Mouse (Mus musculus) CH12.LX (cell line): ENCODE measurements at regions not wholly inside any gene's neighbourhood (a gene's known extent, or its start where the extent isn't known, plus 50 kb on each side); places are given as distances from the start of the nearest gene placed in this dataset.
A peak's percentile ranks its signal among the peaks of the same experiment; 100 is the strongest.
"Not testable (repeated sequence)": the region's sequence is repeated elsewhere in the genome, so short reads cannot be mapped to it uniquely, and the experiment has no call there.

Experiments
- DNase-seq: peaks from one replicate; pipeline ENCODE4 v3.0.0-alpha.2; 2013; ENCODE audit errors: extremely low read depth
- H3K27ac ChIP-seq: 2 replicates; pipeline ENCODE4 v1.5.1; 2012; ENCODE audit warnings: low read depth, mild to moderate bottlenecking, control low read depth, moderate library complexity; ENCODE audit not compliant: insufficient read depth
- H3K27me3 ChIP-seq: replicated peaks from 2 replicates; pipeline ENCODE3; 2012; ENCODE audit warnings: inconsistent platforms
- H3K36me3 ChIP-seq, 2 experiments: replicated peaks in 1 of 2; 2 replicates each; pipeline versions ENCODE3 to v1.6.1; 2012; ENCODE audit warnings: inconsistent platforms in 1 of 2, low read length in 1 of 2, mild to moderate bottlenecking in 1 of 2, mixed read lengths in 1 of 2, moderate library complexity in 1 of 2; ENCODE audit not compliant: control insufficient read depth in 1 of 2, insufficient read depth in 1 of 2
- H3K4me1 ChIP-seq, 2 experiments: 2 replicates each; pipeline ENCODE4 v1.6.1; 2012; ENCODE audit warnings: inconsistent platforms in 1 of 2, moderate library complexity in 1 of 2; ENCODE audit not compliant: insufficient read depth in 2 of 2, control insufficient read depth in 1 of 2
- H3K4me2 ChIP-seq: 2 replicates; pipeline ENCODE4 v1.6.1; 2012; ENCODE audit warnings: low read depth, mild to moderate bottlenecking, control low read depth; ENCODE audit not compliant: poor library complexity, insufficient read depth, severe bottlenecking
- H3K4me3 ChIP-seq, 3 experiments: fragments of 150-350 bp in 1 of 3; sonication (generic) in 1 of 3; replicated peaks in 1 of 3; 2 replicates each; pipeline versions ENCODE3 to v1.5.1; 2011 to 2012; ENCODE audit warnings: low read depth in 2 of 3, low read length in 2 of 3, mild to moderate bottlenecking in 2 of 3, moderate library complexity in 2 of 3, control low read depth in 1 of 3, improper control_type of control experiment in 1 of 3, inconsistent platforms in 1 of 3, mixed read lengths in 1 of 3; ENCODE audit not compliant: poor library complexity in 1 of 3
- H3K79me2 ChIP-seq: replicated peaks from 2 replicates; pipeline ENCODE4 v1.6.1; 2012; ENCODE audit warnings: mild to moderate bottlenecking, moderate library complexity; ENCODE audit not compliant: control insufficient read depth, poor library complexity, insufficient read depth, severe bottlenecking; ENCODE audit errors: extremely low read depth
- H3K9ac ChIP-seq: 2 replicates; pipeline ENCODE4 v1.6.1; 2012; ENCODE audit warnings: low read depth, mild to moderate bottlenecking, control low read depth, moderate library complexity; ENCODE audit not compliant: insufficient read depth
- H3K9me3 ChIP-seq: replicated peaks from 2 replicates; pipeline ENCODE3; 2012; ENCODE audit warnings: low read length, inconsistent platforms, mixed read lengths
- CTCF ChIP-seq, 2 experiments: IDR thresholded peaks in 1 of 2; conservative IDR thresholded peaks in 1 of 2; 2 replicates each; pipeline ENCODE4 v1.5.1; 2011 to 2012; ENCODE audit warnings: low read depth in 2 of 2, low read length in 2 of 2, improper control_type of control experiment in 1 of 2, inconsistent platforms in 1 of 2, mild to moderate bottlenecking in 1 of 2, moderate library complexity in 1 of 2
- E2F4 ChIP-seq: IDR thresholded peaks from 2 replicates; pipeline ENCODE4 v1.6.1; 2011; ENCODE audit warnings: low read depth, low read length, improper control_type of control experiment; ENCODE audit not compliant: insufficient replicate concordance
- ETS1 ChIP-seq: conservative IDR thresholded peaks from 2 replicates; pipeline ENCODE4 v1.6.1; 2012; ENCODE audit warnings: low read depth, mild to moderate bottlenecking, inconsistent platforms, low read length, improper control_type of control experiment, moderate library complexity
- GABPA ChIP-seq: IDR thresholded peaks from 2 replicates; pipeline ENCODE4 v1.6.1; 2012; ENCODE audit warnings: low read depth, low read length, improper control_type of control experiment, inconsistent platforms; ENCODE audit not compliant: insufficient replicate concordance
- IRF4 ChIP-seq: IDR thresholded peaks from 2 replicates; pipeline ENCODE4 v1.6.1; 2014; ENCODE audit warnings: low read depth, mild to moderate bottlenecking, inconsistent platforms, low read length, improper control_type of control experiment
- JUN ChIP-seq: IDR thresholded peaks from 2 replicates; pipeline ENCODE4 v1.6.1; 2011; ENCODE audit warnings: low read depth, mild to moderate bottlenecking, low read length, improper control_type of control experiment, moderate library complexity; ENCODE audit not compliant: insufficient read depth
- JUND ChIP-seq: conservative IDR thresholded peaks from 2 replicates; pipeline ENCODE4 v1.6.1; 2011; ENCODE audit warnings: low read depth, low read length, improper control_type of control experiment
- KAT2A ChIP-seq: IDR thresholded peaks from 2 replicates; pipeline ENCODE4 v1.6.1; 2012; ENCODE audit warnings: low read length, improper control_type of control experiment, inconsistent platforms; ENCODE audit not compliant: insufficient replicate concordance
- MAFK ChIP-seq: IDR thresholded peaks from 2 replicates; pipeline ENCODE4 v1.6.1; 2011; ENCODE audit warnings: low read length, improper control_type of control experiment; ENCODE audit not compliant: insufficient replicate concordance
- MAX ChIP-seq: IDR thresholded peaks from 2 replicates; pipeline ENCODE4 v1.6.1; 2011; ENCODE audit warnings: low read length, improper control_type of control experiment
- MEF2A ChIP-seq: IDR thresholded peaks from 2 replicates; pipeline ENCODE4 v1.6.1; 2014; ENCODE audit warnings: low read depth, mild to moderate bottlenecking, inconsistent platforms, low read length, improper control_type of control experiment, borderline replicate concordance
- MXI1 ChIP-seq: IDR thresholded peaks from 2 replicates; pipeline ENCODE4 v1.6.1; 2011; ENCODE audit warnings: mild to moderate bottlenecking, low read depth, low read length, improper control_type of control experiment
- NELFE ChIP-seq: IDR thresholded peaks from 2 replicates; pipeline ENCODE4 v1.6.1; 2011; ENCODE audit warnings: low read depth, low read length, improper control_type of control experiment
- POLR2AphosphoS2 ChIP-seq: IDR thresholded peaks from 2 replicates; pipeline ENCODE4 v1.6.1; 2011; ENCODE audit warnings: low read depth, low read length, improper control_type of control experiment
- RAD21 ChIP-seq: IDR thresholded peaks from 2 replicates; pipeline ENCODE4 v1.6.1; 2011; ENCODE audit warnings: low read depth, mild to moderate bottlenecking, low read length, improper control_type of control experiment, moderate library complexity
- SMC3 ChIP-seq: IDR thresholded peaks from 2 replicates; pipeline ENCODE4 v1.6.1; 2011; ENCODE audit warnings: low read depth, low read length, improper control_type of control experiment
- TBP ChIP-seq: conservative IDR thresholded peaks from 2 replicates; pipeline ENCODE4 v1.6.1; 2011; ENCODE audit warnings: low read depth, low read length, improper control_type of control experiment
- TCF12 ChIP-seq: IDR thresholded peaks from 2 replicates; pipeline ENCODE4 v1.6.1; 2014; ENCODE audit warnings: low read depth, mild to moderate bottlenecking, inconsistent platforms, low read length, improper control_type of control experiment
- USF2 ChIP-seq: conservative IDR thresholded peaks from 2 replicates; pipeline ENCODE4 v1.6.1; 2011; ENCODE audit warnings: low read depth, low read length, improper control_type of control experiment
- dilution Hi-C: fragments of 300-500 bp; cut with MboI; formaldehyde crosslinking; loops from 2 replicates; pipeline ENCODE4 v1.14.3; 2020; ENCODE audit warnings: low sequenced_read_pairs; ENCODE audit not compliant: extremely low pct_unique_long_range_greater_than_20kb, extremely low pct_ligation_motif_present
- in situ Hi-C: fragments of 300-500 bp; cut with MboI; formaldehyde crosslinking; loops from 3 replicates; pipeline ENCODE4 v1.14.3; 2019; ENCODE audit warnings: low sequenced_read_pairs, low pct_ligation_motif_present, low pct_unique_long_range_greater_than_20kb, mixed read lengths

GRCm38 (mm10) chr15:3201912-3202653 is 66.3 kb upstream of the Selenop start:
- no peaks in the 10 kb centered on the region for H3K4me1 ChIP-seq
- no peaks in the 10 kb centered on the region for H3K36me3 ChIP-seq
- H3K27ac ChIP-seq = no peak overlapping the region
- TF ChIP-seq SMC3 (peak; percentile 33), RAD21 (peak; percentile 54), ETS1 (no peak), POLR2AphosphoS2 (no peak), TCF12 (no peak), CTCF (conservative IDR thresholded peaks at IDR 0.05 in 1 of 2, IDR thresholded peaks at IDR 0.05 in 1 of 2; ENCODE audit: low read depth in 2 of 2, low read length in 2 of 2) (peak; percentile 55 to 57; a peak in 3 of 4 replicates)
- TF ChIP-seq, all 38 proteins: peak for 3
- H3K4me2 ChIP-seq = no peak overlapping the region
- H3K9ac ChIP-seq = no peak overlapping the region
- no peaks in the 10 kb centered on the region for H3K9me3 ChIP-seq
- in situ Hi-C loops = no loop called here
- no peak overlapping the region for H3K4me3 ChIP-seq
- peak; percentile 72 for DNase-seq
- dilution Hi-C loops = no loop called here
- no peaks in the 10 kb centered on the region for H3K27me3 ChIP-seq
- no peaks in the 10 kb centered on the region for H3K79me2 ChIP-seq

- in situ Hi-C loops (no loop called here), dilution Hi-C loops (no loop called here)
- Histone ChIP-seq H3K27ac (no peak overlapping the region), H3K36me3 (no peaks in the 10 kb centered on the region), H3K4me3 (no peak overlapping the region), H3K9me3 (no peaks in the 10 kb centered on the region), H3K27me3 (no peaks in the 10 kb centered on the region), H3K4me1 (no peaks in the 10 kb centered on the region), H3K4me2 (no peak overlapping the region), H3K9ac (no peak overlapping the region), H3K79me2 (no peaks in the 10 kb centered on the region)
- TF ChIP-seq IRF4 (no peak), USF2 (no peak), CTCF (conservative IDR thresholded peaks at IDR 0.05 in 1 of 2, IDR thresholded peaks at IDR 0.05 in 1 of 2; ENCODE audit: low read depth in 2 of 2, low read length in 2 of 2) (no peak), E2F4 (no peak), KAT2A (no peak), TBP (no peak), GABPA (no peak), MAX (no peak), MXI1 (no peak), MAFK (no peak), MEF2A (no peak), JUND (no peak), NELFE (no peak), RAD21 (no peak), JUN (no peak)
- no peak for DNase-seq
Observed at GRCm38 (mm10) chr15:3205522-3205921, 62.8 kb upstream of the Selenop start.

- dilution Hi-C loops, in situ Hi-C loops: not testable (repeated sequence)
Observed at GRCm38 (mm10) chr15:3206076-3206475, 62.3 kb upstream of the Selenop start.

More at GRCm38 (mm10) chr15:3206076-3206475, 62.3 kb upstream of the Selenop start:
- not testable (repeated sequence) for H3K36me3 ChIP-seq, H3K9ac ChIP-seq, H3K4me2 ChIP-seq, H3K4me1 ChIP-seq, H3K27me3 ChIP-seq, H3K9me3 ChIP-seq, H3K79me2 ChIP-seq, H3K27ac ChIP-seq, H3K4me3 ChIP-seq
- peak; percentile 5 for DNase-seq
